Mouse (Mus musculus): ENCODE measurements around the gene Krtap26-1. TPM values are rescaled to one million over a fixed set of nuclear protein-coding genes. Genes with fewer than 3 reads are reported as not detected.

Gene Krtap26-1
- total RNA-seq, 4 experiments from 2014 or later, result not detected

Other genes starting within 250 kb of the Krtap26-1 start
- not detected for gene Cldn17, start 140.8 kb downstream of the Krtap26-1 start, total RNA-seq (2022)
- not detected for gene Cldn8, start 84.6 kb downstream of the Krtap26-1 start, total RNA-seq (2022)
- not detected for gene Krtap24-1, start 35.5 kb downstream of the Krtap26-1 start, total RNA-seq (2022)
- gene 2310079G19Rik, start 20.1 kb downstream of the Krtap26-1 start, total RNA-seq (2022), result not detected
- gene Krtap27-1, start 23.9 kb upstream of the Krtap26-1 start, total RNA-seq (2022), result not detected
- gene 2310061N02Rik, start 60.2 kb upstream of the Krtap26-1 start, total RNA-seq (2022), result not detected
- gene Krtap13-1, start 81.1 kb upstream of the Krtap26-1 start, total RNA-seq (2022), result not detected
- not detected for gene Krtap13, start 103.8 kb upstream of the Krtap26-1 start, total RNA-seq (2022)
- not detected for gene 2310034C09Rik, start 111.1 kb upstream of the Krtap26-1 start, total RNA-seq (2022)
- gene 2310057N15Rik, start 126.4 kb upstream of the Krtap26-1 start, total RNA-seq (2022), result not detected
- gene Gm5965, start 130.1 kb upstream of the Krtap26-1 start, total RNA-seq (2022), result not detected
- not detected for gene Gm20741, start 164.4 kb upstream of the Krtap26-1 start, total RNA-seq (2022)
- not detected for gene Krtap15, start 172.4 kb upstream of the Krtap26-1 start, total RNA-seq (2022)
- not detected for gene Krtap14, start 178.3 kb upstream of the Krtap26-1 start, total RNA-seq (2022)
- not detected for gene Krtap19-1, start 221.6 kb upstream of the Krtap26-1 start, total RNA-seq (2022)
- gene Krtap19-2, start 226.5 kb upstream of the Krtap26-1 start, total RNA-seq (2022), result not detected
- not detected for gene Krtap19-3, start 230.2 kb upstream of the Krtap26-1 start, total RNA-seq (2022)
- not detected for gene Krtap19-4, start 237.3 kb upstream of the Krtap26-1 start, total RNA-seq (2022)
- not detected for gene Krtap19-5, start 248.7 kb upstream of the Krtap26-1 start, total RNA-seq (2022)

Measured in adrenal gland, adult 8-10 months (tissue).